Mouse (Mus musculus) heart, embryonic 11.5 days (tissue): ENCODE measurements at regions not wholly inside any gene's neighbourhood (a gene's known extent, or its start where the extent isn't known, plus 50 kb on each side); places are given as distances from the start of the nearest gene placed in this dataset.
"Not testable (repeated sequence)": the region's sequence is repeated elsewhere in the genome, so short reads cannot be mapped to it uniquely, and the experiment has no call there.

Experiments
- ATAC-seq: fragments of 200-750 bp; cut with Nextera tagmentation; replicated peaks from 2 replicates; pipeline ENCODE4 v1.8.0; 2017; ENCODE audit warnings: moderate library complexity; ENCODE audit not compliant: insufficient number of reproducible peaks, low FRiP score, low TSS enrichment
- H3K27ac ChIP-seq: fragments of 300-500 bp; sonication (generic); 2 replicates; pipeline ENCODE4 v1.5.1; 2014; ENCODE audit warnings: mild to moderate bottlenecking, low read depth, low read length
- H3K27me3 ChIP-seq: fragments of 300-500 bp; sonication (generic); 2 replicates; pipeline ENCODE4 v1.6.1; 2014; ENCODE audit warnings: mild to moderate bottlenecking, low read length, mixed read lengths; ENCODE audit not compliant: control insufficient read depth, insufficient read depth
- H3K36me3 ChIP-seq: fragments of 300-500 bp; sonication (generic); 2 replicates; pipeline ENCODE4 v1.6.1; 2014; ENCODE audit warnings: mild to moderate bottlenecking, low read length, moderate library complexity, mixed read lengths; ENCODE audit not compliant: control insufficient read depth, insufficient read depth
- H3K4me1 ChIP-seq: fragments of 300-500 bp; sonication (generic); 2 replicates; pipeline ENCODE4 v1.6.1; 2014; ENCODE audit warnings: low read length; ENCODE audit not compliant: control insufficient read depth, insufficient read depth
- H3K4me2 ChIP-seq: fragments of 300-500 bp; sonication (generic); 2 replicates; pipeline ENCODE4 v1.6.1; 2014; ENCODE audit warnings: mild to moderate bottlenecking, moderate library complexity
- H3K4me3 ChIP-seq: fragments of 300-500 bp; sonication (generic); 2 replicates; pipeline ENCODE4 v1.5.1; 2014; ENCODE audit warnings: low read depth, low read length
- H3K9ac ChIP-seq: fragments of 300-500 bp; sonication (generic); 2 replicates; pipeline ENCODE4 v1.6.1; 2014; ENCODE audit warnings: mild to moderate bottlenecking, low read depth, low read length, moderate library complexity
- H3K9me3 ChIP-seq: fragments of 300-500 bp; sonication (generic); replicated peaks from 2 replicates; pipeline ENCODE4 v1.6.1; 2016; ENCODE audit warnings: low read length; ENCODE audit not compliant: control insufficient read depth
- WGBS: fragments of 180-500 bp; shearing (Covaris S2); extraction: QIAGEN DNeasy Blood & Tissue Kit; methylation state at CpG from one replicate; pipeline ENCODE4 v1.1.7; 2014; ENCODE audit not compliant: insufficient replicate concordance; 5-methylcytosine and 5-hydroxymethylcytosine counted together

GRCm38 (mm10) chr16:86456649-86457048, 555.0 kb upstream of the Adamts5 start:
- no peak for ATAC-seq
- H3K4me1 ChIP-seq = no peaks in the 10 kb centered on the region
- H3K9me3 ChIP-seq = no peaks in the 10 kb centered on the region
- no peak overlapping the region for H3K9ac ChIP-seq
- 73% methylated on average over 3 of the region's 3 CpGs for WGBS
- H3K4me3 ChIP-seq = no peak overlapping the region
- H3K36me3 ChIP-seq = no peaks in the 10 kb centered on the region
- no peak overlapping the region for H3K4me2 ChIP-seq
- H3K27me3 ChIP-seq = no peaks in the 10 kb centered on the region
- H3K27ac ChIP-seq = no peak overlapping the region

GRCm38 (mm10) chr16:86454810-86455209, 553.2 kb upstream of the Adamts5 start:
- Histone ChIP-seq H3K36me3 (no peaks in the 10 kb centered on the region), H3K9me3 (no peaks in the 10 kb centered on the region), H3K4me2 (no peak overlapping the region), H3K27me3 (no peaks in the 10 kb centered on the region), H3K4me3 (no peak overlapping the region), H3K9ac (no peak overlapping the region), H3K4me1 (no peaks in the 10 kb centered on the region), H3K27ac (no peak overlapping the region)
- no peak for ATAC-seq
- WGBS = 57% methylated on average over 3 of the region's 3 CpGs

DNA sequence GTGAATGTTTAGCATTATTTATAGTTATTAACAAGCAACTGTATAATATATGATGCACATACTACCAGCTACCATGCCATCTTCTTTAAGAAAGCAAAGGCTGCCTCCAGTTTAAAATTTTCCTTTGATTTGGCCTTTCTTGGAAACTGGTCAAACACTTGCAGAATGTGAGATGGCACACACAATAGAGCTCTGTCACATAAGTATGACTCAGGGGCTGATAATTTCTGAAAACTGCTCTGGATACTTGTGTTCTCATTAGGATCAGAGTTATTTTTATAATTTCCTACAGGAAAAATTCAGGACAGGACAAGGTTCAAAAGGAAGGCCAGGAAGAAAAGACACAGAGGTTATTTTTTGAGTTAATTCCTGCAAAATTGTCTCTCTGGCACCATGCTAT, 552.4 kb upstream of the Adamts5 start:
- Histone ChIP-seq H3K9me3 (no peaks in the 10 kb centered on the region), H3K27ac (no peak overlapping the region), H3K4me1 (no peaks in the 10 kb centered on the region), H3K4me2 (no peak overlapping the region), H3K27me3 (no peaks in the 10 kb centered on the region), H3K36me3 (no peaks in the 10 kb centered on the region), H3K9ac (no peak overlapping the region), H3K4me3 (no peak overlapping the region)
- ATAC-seq = no peak

GRCm38 (mm10) chr16:86448478-86449160, 547.0 kb upstream of the Adamts5 start:
- Histone ChIP-seq H3K9ac (no peak overlapping the region), H3K4me2 (no peak overlapping the region), H3K27ac (no peak overlapping the region), H3K9me3 (no peaks in the 10 kb centered on the region), H3K4me1 (no peaks in the 10 kb centered on the region), H3K36me3 (no peaks in the 10 kb centered on the region), H3K27me3 (no peaks in the 10 kb centered on the region), H3K4me3 (no peak overlapping the region)
- 33% methylated on average over 1 of the region's 1 CpGs for WGBS
- ATAC-seq = no peak

DNA sequence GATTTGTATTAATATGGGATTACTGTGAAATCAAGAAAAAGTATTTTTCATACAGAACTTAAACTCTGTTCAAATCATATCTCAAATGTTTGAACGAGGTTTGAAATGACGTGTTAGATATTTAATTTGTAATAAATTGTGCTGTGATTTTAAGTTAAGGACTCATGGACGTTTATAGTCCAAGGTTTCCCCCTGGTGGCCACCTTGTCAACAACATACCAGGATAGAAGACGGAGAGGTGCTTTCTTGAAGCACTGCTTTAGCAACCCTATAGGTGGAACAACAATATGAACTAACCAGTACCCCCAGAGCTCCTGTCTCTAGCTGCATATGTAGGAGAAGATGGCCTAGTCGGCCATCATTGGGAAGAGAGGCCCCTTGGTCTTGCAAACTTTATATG, 517.8 kb upstream of the Adamts5 start:
- 10% methylated on average over 5 of the region's 5 CpGs for WGBS
- not testable (repeated sequence) for H3K9ac ChIP-seq, H3K4me2 ChIP-seq, H3K9me3 ChIP-seq, H3K4me1 ChIP-seq, H3K27me3 ChIP-seq, H3K27ac ChIP-seq, H3K4me3 ChIP-seq, H3K36me3 ChIP-seq, ATAC-seq

DNA sequence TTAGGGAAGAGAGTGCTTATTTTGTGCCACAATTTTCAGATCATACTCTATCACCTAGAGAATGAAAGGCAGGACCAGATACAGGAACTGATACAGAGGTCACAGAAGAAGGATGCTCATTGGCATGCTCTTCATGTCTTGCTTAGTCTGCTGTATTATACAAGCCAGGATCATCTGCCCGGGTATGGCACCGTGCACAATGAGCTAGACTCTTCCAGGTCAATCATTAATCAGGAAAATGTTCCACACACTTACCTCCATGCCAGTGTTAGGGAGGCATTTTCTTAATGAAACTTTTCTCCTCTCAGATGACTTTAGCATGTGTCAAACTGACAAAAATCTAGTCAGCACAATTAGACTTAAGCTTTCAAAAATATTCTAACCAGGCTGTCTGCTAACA, 502.7 kb upstream of the Adamts5 start:
- Histone ChIP-seq H3K27ac (no peak overlapping the region), H3K4me1 (no peaks in the 10 kb centered on the region), H3K27me3 (no peaks in the 10 kb centered on the region), H3K36me3 (no peaks in the 10 kb centered on the region), H3K9ac (no peak overlapping the region), H3K4me2 (no peak overlapping the region), H3K9me3 (no peaks in the 10 kb centered on the region), H3K4me3 (no peak overlapping the region)
- no peak for ATAC-seq
- whole genome bisulfite sequencing = 79% methylated on average over 2 of the region's 2 CpGs

- Histone ChIP-seq H3K27me3 (no peaks in the 10 kb centered on the region), H3K36me3 (no peaks in the 10 kb centered on the region), H3K4me2 (no peak overlapping the region), H3K9me3 (no peaks in the 10 kb centered on the region), H3K27ac (no peak overlapping the region), H3K4me1 (no peaks in the 10 kb centered on the region), H3K9ac (no peak overlapping the region), H3K4me3 (no peak overlapping the region)
- WGBS = 81% methylated on average over 1 of the region's 1 CpGs
- no peak for ATAC-seq
Measured at GRCm38 (mm10) chr16:86401381-86401780, 499.8 kb upstream of the Adamts5 start.

- no peaks in the 10 kb centered on the region for H3K27me3 ChIP-seq
- no peak overlapping the region for H3K4me3 ChIP-seq
- no peak overlapping the region for H3K9ac ChIP-seq
- no peaks in the 10 kb centered on the region for H3K4me1 ChIP-seq
- no peak overlapping the region for H3K27ac ChIP-seq
- no peak overlapping the region for H3K4me2 ChIP-seq
- 82% methylated on average over 1 of the region's 1 CpGs for WGBS
- ATAC-seq = no peak
- no peaks in the 10 kb centered on the region for H3K36me3 ChIP-seq
- no peaks in the 10 kb centered on the region for H3K9me3 ChIP-seq
Measured at GRCm38 (mm10) chr16:86399288-86399687, 497.7 kb upstream of the Adamts5 start.

DNA sequence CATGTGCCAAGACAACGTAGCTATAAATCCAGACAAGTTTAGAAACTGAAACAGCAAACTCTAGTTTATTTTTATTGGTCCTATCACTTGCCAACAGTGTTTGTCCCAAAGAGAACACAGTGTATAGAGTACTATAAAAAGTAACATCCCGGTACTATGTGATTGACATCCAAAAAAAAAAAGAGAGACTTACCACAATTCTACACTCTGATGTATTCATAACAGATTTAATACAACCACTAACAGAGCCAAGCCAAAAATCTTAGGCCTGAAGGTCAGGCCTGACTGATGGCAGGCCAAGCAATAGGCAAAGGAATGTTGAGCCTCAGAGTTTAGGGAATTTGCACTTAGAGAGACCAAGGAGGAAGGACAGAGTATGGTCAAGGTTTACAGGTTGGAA, 495.9 kb upstream of the Adamts5 start:
- no peaks in the 10 kb centered on the region for H3K36me3 ChIP-seq
- H3K27ac ChIP-seq = no peak overlapping the region
- no peaks in the 10 kb centered on the region for H3K27me3 ChIP-seq
- no peak overlapping the region for H3K4me3 ChIP-seq
- H3K4me2 ChIP-seq = no peak overlapping the region
- no peaks in the 10 kb centered on the region for H3K9me3 ChIP-seq
- no peak for ATAC-seq
- WGBS = 73% methylated on average over 2 of the region's 2 CpGs
- H3K9ac ChIP-seq = no peak overlapping the region
- H3K4me1 ChIP-seq = no peaks in the 10 kb centered on the region
